Mouse (Mus musculus): ENCODE results near the gene Tex52.
"Not testable (repeated sequence)": the region's sequence is repeated elsewhere in the genome, so short reads cannot be mapped to it uniquely, and the experiment has no call there.

Gene Tex52

DNA sequence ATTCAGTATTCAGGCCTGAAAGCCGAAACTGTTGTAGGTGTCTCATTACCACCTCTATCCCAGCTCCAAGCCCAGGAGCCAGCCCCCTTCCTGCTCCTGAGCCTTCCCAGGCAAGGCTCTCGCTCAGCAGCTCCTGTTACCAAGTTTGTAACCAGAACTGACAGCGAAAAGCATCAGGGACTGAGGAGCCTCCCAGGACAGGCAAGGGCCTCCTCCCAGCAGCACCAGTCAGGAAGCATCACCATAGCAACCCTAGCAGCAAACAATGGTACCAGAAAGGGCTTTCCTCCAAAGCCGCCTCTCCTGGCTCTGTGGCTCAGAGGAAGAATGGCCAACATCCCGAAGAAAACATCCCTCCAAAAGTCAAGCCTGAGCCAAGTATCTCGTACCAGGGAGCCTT, at the start of gene Tex52, which contains the start of gene Gm44596:
Gene Tex52, plus strand, starts transcription at position 265 of the 400 bp plus-strand sequence.
Gene Gm44596, plus strand, starts transcription at position 312 of the 400 bp plus-strand sequence.
- peak; percentile 32 for DNase-seq

DNA sequence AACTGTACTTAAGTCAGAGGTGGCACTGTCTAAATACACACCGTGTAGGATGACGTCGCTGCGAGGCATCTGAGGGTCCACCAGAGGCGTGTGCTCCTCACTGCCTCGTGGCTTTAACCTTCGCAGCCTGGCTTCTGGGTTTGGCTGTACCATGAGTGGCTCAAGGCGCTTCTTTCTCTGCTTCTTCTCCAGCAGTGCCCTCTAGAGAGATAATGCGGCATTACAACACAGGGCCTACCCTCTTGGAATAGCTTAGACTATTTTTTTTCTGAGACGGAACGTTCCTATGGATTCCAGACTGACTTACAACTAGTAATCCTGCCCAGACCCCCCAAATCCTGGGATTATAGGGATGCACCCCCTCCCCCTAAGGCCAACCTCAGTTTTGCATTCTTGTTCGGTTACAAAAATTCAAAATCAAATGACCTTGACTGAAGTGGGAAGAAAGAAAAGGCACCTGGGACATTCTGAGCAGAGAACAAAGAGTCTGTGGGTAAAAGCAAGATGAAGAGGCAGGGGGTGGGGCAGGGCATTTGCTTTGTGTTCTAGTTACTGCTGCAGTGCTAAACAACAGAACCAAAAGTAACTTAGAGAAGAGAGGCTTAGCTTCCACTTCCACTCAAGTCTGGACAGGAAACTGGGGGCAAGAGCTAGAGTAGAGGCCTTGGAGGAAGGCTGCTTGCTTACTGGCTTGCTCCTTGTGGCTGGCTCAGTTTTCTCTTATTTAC, 40.7 kb upstream of the Tex52 start:
- peak; percentile 62 for DNase-seq

DNA sequence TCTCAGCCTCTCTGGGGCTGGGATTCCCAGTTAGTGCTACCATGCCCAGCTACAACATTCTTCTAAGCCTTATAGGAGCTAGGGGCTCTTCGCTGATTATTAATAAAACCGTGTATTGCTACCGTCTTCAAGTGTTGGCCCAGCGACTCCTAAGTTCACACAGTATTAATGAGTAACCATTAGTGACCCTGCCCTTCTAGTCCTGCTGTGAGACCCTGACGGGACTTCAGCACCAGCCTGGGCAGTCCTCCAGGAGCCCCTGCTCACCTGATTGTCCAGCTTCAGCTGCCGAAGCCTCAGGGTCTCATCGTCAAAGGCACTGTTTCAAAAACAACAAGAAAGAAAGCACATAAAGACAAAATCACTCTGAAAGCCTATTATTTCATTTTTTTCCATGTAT, 37.8 kb upstream of the Tex52 start:
- no peak for DNase-seq

DNA sequence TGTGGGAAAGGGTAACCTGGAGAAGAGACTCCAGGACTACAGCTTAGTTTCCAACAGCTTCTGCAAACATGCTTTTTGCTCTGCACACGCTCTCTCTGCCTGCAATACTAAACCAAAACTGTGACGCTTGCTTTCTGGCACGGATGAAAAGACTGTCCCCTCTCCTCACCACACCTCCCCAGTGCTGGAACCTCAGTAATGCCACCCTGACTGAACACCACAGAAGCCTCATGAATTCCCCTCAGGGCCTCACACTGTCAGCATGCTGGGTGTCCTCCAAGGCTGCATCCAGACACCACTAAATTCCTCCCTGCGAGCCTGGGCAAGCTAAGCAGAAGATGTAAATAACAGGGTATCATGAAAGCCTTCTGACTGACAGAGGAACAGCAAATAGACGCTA, 36.4 kb upstream of the Tex52 start:
- DNase-seq = no peak

DNA sequence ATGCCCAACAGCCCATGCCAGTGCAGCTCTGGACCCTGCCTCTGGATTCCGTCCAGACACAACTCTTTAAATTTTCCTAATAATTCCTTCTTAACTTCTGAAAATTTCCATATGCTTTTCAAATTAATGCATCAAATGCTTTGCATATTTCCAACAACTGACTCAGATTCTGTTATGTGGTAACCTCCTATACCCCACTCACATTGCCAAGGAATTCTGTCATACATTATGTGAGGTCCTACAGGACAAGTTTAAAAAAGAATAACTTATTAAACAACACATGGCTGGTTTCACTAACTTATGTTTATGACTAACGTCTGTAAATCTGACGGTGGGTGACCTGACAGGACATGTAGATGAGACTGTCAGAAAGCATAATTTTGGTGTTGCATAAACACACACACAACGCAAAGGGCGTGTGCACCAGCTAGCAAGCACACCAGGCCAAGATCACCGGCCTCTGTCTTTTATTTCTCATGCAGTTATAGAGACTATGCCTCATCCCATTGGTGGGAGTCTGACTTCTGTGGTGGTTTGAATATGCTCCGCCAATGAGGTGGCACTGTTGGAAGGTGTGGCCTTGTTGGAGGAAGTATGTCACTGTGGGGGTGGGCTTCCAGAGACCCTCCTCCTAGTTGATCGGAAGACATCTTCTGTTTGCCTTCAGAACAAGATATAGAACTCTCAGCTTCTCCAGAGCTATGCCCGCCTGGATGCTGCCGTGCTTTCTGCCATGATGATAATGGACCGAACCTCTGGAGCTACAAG, 33.1 kb upstream of the Tex52 start:
- DNase-seq = no peak

DNA sequence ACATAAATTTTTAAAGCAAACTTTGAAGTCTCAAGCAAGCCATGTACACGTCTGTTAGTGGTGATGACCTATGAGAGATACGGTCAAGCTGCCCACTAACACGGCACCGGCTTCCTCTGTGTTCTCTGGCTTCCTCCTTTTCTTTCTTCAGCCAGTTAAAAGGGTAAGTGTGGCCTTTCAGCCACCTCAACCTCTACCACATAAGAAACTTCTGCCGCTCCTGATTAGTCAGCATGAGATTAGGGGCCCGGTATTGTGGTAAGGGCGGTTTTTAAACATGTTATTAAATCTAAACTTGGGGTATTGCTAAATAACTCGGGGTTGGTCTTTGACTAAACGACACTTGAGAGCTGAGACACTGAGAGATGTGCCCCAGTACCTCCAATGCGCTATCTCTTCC, 29.6 kb upstream of the Tex52 start:
- DNase-seq = no peak

DNA sequence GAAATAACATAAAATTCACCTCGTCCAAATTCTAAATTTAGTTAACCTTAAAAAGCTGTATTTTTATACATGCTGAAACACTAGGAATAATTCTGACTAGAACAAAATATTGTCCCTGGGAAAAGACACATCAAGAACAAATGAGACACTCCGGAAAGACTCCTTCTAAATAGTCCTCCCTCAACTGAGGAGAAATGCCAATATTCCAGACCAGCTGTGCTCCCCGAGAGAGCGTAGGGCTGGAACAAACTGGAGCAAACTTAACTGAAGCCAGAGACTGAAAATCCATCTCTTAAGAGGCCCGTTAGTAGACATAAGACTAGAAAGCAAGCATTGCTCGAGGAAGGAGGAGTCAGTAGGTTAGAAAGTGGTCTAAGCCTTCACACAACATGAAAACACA, 28.5 kb upstream of the Tex52 start:
- DNase-seq = no peak

DNA sequence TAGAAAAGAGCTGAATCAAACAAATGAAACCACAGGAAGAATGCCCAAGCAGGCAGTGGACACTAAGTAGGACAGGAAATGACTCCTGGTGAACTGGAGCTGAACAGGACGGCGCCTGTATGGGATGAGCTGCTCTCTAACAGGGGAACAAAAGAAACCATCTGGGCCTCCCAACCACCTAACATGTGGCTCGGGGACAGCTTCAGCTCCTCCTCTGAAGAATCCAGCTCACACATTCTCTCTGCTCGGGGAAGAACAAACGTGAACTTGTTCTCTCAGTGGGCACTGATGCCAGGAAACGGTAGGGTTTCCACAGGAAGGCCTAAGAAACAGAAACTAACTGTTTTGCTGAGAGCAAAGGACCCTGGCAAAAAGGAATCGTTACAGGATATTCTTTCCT, 25.5 kb upstream of the Tex52 start:
- DNase-seq = no peak

DNA sequence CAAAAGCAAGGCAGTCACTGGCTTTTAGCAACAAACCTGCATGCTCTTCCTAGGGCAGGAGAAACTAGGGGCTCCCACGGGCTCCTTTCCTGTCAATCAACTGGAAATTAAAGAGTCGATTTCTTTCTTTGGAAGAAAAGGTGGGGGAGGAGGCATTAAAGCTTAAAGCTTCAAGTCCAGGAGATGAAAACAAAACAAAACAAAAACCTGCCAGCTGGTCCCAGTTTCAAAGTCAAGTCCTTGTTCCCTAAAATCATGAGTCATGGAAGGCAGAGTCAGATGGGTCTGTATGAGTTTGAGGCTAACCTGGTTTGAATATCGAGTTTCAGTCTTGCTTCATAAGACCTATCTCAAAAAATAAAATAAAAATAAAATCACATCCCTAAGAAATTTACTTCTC, 21.1 kb upstream of the Tex52 start:
- DNase-seq = no peak

DNA sequence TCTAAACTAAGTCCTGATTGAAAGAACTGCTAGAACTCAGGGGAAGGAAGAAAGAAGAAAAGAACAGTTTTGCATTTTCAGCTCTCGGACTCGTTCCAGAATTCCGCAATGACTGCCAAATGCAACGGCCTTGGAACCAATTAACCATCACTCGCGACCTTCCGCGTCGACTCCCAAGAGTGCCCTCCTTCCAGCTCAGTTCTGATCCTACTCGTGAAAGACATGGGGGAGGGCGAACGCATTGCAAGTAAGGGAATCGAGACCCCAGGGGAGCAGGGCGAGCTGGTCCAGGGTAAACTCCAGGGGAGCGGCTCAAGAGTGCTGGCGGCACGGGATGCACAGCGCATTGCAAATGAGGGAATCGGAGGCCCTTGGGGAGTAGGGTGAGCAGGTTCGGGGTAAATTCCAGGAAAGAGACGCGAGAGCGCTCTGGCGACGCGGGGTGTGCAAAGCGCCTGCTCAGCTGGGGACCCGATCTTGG, 20.0 kb upstream of the Tex52 start:
- DNase-seq = no peak

DNA sequence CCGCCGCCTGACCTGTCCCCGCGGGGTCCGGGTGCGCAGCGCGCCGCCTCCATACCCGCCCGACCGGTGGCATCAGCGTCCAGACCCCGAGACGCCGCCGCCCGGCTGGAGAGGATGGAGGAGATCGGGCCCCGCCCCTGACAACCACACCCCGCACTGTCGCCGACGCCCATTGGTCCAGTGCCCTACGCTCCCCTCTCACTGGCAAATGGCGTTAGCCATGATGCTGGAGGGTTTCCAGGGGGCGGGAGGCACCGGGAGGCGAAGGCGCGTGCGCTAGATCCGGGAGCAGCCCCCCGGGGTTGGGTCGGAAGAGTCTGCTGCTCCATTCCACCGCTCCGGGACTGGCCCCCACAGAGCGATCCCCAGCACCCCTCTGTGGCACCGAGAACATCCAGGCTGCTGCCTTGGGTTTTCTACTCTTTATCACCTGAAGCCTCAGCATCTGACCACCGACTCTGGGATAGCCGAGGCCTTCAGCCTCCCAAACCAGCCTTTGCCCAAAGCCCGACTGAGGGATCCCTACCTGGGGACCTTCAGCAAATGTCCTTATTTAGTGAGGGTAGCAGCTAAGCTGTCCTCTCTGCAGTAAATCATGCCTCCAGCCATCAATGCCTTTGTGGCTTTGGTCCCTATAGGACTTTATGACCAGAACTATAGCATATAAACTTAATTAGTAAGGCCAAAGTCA, 19.4 kb upstream of the Tex52 start, which contains the start of gene Tulp3:
Gene Tulp3, minus strand, starts transcription at position 126 of the 691 bp plus-strand sequence.
- peak; percentile 97 for DNase-seq

DNA sequence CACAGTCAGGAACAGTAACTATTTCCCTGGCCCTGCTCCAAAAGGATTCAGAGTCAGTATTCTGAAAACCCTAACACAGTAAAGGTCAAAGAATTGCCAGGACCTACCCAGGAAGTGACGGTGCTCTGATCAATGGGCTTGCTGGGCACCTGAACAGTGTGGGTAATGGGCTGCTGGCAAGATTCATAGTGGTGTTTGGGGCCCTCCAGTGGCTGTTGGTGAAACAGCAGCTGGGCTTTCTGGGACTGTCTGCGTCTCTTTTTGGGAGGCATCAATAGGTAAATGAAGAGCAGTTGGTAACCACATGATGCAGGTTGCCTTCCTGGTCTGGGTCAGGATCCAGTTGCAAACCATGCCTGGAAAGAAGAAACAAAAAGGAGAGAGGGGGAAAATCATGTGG, 16.3 kb upstream of the Tex52 start:
- peak; percentile 68 for DNase-seq

DNA sequence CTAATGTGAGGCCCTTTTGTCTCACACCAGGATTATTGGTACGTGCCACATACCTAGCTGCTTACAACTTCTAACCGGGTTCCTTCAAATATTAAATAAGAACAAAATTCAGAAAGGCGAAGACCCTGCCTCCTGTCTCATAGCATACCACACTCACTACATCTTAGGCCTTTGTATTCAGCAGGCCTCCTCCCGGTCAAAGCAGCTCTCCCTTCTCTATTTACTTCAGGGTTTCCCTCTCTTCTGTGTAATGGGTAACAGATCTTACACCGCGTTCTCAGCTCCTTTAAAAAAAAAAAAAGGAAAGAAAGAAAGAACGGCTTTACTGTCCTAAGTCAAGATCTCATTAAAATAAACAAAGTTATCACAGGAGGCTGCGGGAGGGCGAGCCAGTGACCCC, 13.4 kb upstream of the Tex52 start:
- DNase-seq = no peak

DNA sequence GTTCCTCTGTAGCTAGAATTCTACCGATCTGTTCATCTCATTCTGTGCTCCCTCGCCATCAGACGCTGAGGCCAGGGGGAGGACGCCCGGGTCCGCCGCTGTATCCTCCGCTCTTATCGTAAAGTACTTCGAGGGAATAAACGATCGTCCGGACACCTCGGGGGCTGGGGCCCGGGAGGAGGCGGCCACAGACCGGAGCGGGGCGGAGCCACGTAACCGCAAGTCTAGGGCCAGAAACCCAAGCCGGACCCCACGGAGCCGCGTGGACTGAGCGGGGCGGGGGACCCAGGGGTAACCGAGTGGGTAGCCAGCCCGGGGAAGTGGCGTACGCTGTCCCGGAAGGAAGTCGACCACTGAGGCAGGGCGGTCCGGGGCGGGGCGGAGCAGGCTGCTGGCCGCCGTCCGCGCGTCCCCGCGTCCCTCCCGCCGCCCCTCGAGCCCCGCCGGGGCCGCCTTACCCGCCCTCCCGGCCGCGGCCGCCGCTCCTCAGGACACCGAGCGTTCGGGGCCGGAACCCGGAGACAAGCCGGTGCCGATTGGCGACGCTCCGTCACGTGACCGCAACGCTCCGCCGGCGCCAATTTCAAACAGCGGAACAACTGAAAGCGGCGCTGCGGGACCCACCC, 12.8 kb upstream of the Tex52 start, which contains the start of the genes Rhno1 and Foxm1:
Gene Rhno1, minus strand, starts transcription at position 531 of the 626 bp plus-strand sequence.
Gene Foxm1, plus strand, starts transcription at position 587 of the 626 bp plus-strand sequence.
- DNase-seq = peak; percentile 83

DNA sequence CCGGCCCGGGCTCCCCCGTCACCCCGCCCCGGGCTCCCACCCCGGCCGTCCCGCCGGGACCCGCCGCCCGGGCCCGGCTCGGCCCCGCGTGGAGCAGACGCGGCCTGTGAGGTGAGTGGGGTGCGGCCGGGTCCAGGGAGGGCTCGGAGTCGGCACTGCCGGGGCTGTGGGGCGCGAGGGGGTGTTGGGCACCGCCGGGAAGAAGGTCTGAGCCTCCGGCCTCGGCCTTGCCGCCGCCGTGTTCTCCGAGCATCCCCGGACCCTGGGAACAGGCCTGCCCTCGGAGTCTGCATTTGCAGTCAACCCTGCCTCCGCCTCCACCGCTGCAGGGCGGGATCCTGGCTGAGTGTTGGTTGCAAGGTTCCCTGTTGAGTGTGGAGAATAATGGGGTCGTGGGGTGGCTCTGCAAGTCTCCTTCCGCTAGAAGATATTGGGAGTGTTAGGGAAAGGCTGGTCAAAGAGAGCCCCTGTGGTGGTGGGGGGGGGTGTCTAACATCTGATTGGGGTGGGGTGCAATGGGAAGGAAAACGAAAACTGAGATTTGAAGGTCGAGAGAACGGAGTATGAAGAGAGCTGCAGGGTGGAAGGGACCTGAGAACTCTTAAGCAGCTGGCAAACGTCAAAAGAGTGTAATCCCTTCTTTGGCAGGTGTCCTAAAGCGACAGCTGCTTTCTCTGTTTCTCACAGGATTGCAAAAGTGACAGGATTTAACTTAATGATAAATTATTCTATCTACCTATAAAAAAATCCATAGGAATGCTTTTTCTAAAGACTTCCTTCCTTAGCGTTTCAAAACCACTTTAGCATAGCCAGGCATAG, 12.0 kb upstream of the Tex52 start:
- DNase-seq = peak; percentile 18

DNA sequence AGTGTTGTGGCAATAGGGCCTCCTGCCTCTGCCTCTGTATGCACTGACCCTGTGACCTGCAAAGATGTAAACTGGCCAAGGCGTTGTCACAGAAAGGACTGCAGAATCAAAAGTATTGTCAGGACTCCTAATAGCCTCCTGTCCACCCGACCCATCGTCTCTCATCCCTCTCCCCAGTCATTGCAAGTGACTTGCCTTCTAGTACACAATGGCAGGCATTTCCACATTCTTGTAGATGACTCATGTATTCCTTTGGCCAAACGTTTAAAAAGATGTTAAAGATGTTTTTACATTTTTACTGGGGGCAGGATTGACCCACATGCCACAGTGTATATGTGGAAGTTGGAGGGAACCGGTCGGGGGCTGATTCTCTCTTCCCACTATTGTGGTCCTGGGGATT, 10.5 kb upstream of the Tex52 start:
- no peak for DNase-seq

DNA sequence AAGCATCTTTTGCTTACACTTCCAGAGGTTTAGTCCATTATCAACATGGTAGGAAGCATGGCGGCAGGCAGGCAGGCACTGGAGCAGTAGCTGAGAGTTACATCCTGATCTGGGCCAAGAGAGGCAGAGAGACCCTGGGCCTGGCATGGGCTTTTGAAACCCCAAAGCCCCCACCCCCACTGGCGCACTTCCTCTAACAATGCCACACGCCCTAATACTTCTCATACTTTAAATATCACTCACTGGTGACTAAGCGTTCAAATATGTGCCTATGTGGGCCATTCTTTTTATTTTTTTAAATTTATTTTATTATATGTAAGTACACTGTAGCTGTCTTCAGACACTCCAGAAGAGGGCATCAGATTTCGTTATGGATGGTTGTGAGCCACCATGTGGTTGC, 8.8 kb upstream of the Tex52 start:
- no peak for DNase-seq

DNA sequence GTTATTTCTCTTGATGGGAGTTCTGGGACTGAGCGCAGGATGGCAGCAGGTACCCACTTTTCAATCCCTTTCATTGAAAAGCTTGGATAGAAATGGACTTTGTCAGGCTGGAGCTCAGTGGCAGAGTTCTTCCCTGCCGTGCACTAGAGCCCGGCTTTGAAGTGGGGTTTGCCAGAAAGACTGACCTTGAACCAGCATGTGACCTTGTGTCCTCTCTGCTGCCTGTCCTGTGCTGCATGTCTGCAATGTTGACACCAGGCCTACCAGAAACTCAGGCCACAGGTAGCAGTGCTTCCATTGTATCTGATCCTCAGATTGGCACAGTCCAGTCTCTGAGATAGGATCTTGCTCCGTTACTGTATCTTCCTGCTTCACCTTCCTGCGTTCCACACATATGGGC, 5.2 kb upstream of the Tex52 start:
- DNase-seq = no peak

DNA sequence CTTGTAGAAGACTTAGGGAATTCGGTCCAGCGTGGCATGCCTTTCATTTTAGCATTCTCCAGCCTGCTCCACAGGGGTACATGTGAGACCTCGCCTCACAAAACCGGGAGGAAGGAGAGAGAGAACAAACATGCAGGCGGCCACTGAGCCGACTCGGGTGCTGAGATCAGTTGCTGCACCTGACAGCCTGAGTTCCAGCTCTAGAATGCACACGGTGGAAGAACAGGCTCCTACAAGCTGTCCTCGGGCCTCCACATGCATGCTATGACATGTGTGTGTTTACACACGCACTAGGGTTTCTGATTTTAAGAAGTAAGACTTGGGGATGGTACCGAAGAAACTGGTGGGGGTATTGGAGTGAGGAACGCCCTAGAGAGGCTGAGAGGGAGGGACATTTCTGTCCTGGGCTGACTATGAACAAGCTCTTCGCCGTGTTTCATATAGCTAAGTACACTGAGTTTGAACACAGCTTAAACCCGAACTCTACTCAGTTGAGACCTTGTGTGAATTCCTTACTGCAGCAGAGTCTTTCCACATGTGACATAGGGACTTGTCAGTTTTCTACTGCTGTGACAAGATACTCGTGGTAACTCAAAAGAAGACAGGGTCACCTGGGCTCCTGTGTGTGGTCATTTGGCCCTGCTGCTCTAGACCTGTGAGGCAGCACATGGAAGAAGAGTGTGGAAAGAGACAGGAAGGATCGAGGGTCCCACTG, 1.3 kb downstream of the Tex52 start:
- DNase-seq = no peak

DNA sequence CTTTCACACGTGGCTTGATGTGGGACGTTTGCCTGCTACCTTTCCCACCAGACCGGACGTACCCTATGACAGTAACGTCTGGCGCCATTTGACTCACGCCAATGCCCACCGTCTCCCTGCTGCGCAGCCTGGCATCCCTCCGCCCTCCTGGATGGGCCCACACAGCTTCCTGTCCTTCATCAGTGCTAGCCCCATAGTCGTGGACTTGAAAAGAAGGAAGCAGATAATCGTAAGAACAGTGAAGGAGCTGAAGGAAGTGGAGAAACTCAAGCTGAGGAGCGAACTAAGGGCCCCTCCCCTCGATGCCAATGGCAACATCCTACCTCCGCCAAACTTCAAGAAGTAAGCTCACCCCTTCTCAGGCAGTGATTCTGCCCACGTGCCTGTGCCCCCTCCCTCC, 4.4 kb downstream of the Tex52 start:
- DNase-seq = no peak

DNA sequence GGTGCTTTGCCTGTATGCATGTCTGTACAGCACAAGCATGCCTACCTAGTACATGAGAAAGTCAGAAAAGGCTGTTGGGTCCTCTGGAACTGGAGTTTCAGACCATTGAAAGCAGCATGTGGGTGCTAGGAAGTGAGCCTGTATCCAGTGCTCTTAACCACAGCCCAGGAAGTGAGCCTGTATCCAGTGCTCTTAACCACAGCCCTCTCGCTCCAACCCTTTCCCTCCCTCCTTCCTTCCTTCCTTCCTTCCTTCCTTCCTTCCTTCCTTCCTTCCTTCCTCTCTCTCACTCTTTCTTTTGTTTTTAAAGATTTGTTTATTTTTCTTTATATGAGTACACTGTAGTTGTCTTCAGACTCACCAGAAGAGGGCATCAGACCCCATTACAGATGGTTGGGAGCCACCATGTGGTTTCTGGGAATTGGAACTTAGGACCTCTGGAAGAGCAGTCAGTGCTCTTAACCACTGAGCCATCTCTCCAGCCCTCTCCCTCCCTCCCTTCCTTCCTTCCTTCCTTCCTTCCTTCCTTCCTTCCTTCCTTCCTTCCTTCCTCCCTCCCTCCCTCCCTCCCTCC, 5.4 kb downstream of the Tex52 start:
- DNase-seq = not testable (repeated sequence)

All from right cerebral cortex, postnatal 25 days (tissue).